Mouse (Mus musculus) testis, postnatal 10 days (tissue): ENCODE results near the gene Chst3.
"Not testable (repeated sequence)": the region's sequence is repeated elsewhere in the genome, so short reads cannot be mapped to it uniquely, and the experiment has no call there.

Experiments
- DNase-seq: peaks from one replicate; pipeline ENCODE4 v3.0.0; 2021; ENCODE audit warnings: low spot score

Gene Chst3

DNA sequence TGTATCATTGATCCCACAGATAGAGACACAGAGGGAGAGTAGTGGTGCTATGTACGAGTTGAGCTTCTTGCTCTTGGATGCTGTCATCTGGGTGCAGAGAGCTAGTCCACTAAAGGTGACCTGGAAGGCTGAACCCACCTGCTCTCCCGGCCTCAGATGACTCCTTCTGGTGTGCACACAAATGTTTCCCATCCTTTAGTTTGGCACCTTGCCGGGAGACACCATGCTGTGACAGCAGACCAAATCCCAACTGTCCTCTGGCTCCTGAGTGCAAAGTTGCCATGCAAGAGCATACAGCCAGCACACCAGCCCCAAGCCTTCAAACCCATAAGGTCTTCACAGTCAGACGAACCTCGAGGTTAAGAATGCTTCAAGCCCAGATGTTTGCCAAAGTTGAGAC is 22.1 kb downstream of the Chst3 start:
- no peak for DNase-seq

DNA sequence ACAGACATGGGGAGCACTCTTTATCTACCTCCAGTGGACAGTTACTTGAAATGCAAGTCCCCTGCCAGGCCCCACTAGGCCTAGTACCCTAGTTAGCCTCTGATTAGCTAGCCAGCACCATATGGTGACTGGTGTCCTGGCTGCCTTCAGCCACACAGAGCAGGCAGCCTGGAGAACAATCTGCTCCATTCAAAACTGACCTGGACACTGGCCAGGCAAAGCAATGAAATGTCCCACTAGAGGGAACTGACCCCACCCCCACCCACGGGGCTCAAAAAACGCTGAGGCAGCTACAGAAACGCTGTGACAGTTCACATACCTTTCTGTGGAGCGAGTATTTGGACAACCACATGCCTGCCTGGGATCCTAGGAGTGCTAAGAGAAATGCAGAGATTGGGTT is 24.0 kb downstream of the Chst3 start:
- peak; percentile 80 for DNase-seq

DNA sequence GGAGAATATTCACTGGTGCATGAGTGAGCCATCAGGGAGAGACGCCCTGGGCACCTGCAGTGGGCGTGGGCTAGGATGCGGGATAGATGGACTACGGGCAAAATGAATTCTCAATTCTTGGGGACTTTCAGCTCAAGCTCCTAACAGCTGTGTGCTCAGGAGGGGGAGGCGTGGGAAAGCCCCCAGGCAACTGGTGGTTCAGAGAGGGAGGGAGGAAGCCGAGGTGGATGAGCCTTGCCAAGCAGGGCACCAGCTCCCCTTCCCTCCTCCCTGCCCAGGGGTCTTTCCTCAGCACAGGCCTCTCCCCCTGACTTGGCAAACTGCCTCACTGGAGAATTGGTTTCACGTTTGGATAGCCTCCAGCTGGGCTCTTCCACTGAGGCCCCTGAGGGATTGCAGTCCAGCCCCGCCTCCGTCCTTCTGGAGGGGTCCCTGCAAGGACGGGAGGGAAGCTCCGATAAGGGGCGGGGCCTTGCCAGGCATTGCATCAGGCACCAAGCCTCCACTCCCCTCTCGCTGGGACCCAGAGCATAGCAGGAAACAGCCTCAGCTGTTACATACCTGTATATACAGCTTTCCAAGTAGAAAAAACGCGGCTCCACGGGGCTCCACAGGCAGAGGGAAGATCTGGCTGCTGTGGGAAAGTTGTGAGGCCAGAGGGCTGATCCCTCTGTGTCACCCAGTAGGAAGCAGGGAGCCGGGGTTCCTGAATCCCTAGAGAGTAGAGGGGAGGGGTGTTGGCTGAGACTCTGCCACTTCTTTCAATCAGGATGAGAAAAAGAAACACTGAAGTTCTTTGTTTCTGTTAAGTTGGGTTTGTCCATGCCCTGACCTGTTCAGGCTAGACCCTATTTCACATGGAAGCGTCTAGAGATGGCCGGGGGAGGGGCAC is 25.3 kb downstream of the Chst3 start:
- DNase-seq: peak; percentile 76

DNA sequence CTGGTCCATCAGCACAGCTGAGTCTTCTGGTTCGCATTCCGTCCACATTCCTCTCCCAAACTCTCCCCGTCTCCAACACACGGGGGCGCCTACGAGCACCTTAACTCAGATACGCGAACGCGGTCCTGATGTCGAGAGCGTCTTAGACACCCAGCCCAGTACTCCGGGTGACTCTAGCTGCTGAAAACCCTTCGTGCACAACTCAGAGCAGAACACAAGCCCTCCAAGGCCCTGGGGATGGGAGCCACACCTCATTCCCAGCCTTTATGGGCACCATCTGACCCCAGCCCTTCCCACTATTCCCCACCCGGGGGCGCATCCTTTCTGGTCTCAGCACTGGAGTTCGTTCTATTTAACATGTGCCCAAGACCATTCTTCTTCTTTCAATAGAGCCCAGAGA is 27.3 kb downstream of the Chst3 start:
- peak; percentile 86 for DNase-seq

DNA sequence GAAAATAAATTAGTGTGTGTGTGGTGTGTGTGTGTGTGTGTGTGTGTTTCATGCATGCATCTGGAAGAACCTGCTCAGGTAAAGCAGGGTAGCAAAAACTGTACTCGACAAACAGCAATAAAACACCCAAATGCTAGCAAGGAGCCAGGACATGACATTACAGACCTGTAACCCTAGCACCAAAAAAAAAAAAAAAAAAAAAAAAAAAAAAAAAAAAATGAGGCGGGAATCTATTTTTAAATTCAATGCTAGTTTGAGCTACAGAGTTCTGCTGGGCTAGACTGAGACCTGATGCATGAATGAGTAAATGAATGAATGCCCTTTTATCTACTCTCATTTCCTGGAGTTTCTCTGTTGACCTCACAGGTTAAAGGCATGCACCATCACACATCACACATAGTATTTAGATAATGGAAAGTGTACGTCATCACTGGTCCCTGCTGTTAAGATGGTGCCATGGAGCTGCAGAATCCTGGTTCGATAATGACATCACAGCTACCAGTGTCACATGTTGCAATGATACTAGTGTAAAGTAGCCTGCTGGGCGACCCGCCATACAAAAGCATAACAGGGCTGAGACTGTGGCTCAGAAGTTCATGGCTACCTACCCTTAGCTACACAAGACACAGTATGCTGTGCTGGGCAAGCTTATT is 29.4 kb downstream of the Chst3 start:
- no peak for DNase-seq

DNA sequence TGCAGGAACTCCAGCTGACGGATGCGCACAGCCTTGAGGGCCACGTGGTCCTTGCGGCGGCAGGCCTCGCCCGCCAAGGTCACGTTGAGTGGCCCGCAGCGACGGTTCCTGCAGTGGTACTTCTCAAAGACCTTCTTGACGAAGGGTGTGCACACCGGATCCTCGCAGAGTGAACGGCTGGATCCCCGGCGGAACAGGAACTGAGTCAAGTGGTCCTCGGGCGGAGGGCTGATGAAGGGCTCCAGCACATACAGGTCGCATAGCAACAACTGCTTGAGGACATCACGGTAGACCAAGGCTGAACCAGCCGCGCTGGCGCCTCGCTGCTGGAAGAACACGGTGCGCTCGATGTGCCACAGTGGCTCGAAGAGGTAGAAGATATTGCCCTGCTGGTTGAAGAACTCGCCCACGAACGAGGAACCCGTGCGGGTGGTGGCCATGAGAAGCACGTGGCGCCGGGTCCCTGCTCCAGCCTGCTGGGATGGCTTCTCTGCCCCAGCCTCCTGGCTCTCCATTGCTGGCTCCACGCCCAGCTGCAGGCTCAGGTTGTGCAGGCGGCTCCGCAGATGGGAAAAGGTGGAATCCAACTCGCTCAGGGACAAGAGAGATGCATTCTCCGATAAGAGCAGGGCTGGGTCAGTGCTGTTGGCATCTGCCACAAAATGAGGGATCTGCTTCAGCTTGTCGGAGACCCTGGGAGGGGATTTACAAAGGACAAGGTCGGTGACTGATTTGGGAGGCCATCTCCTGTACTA is 32.7 kb downstream of the Chst3 start:
- peak; percentile 63 for DNase-seq

DNA sequence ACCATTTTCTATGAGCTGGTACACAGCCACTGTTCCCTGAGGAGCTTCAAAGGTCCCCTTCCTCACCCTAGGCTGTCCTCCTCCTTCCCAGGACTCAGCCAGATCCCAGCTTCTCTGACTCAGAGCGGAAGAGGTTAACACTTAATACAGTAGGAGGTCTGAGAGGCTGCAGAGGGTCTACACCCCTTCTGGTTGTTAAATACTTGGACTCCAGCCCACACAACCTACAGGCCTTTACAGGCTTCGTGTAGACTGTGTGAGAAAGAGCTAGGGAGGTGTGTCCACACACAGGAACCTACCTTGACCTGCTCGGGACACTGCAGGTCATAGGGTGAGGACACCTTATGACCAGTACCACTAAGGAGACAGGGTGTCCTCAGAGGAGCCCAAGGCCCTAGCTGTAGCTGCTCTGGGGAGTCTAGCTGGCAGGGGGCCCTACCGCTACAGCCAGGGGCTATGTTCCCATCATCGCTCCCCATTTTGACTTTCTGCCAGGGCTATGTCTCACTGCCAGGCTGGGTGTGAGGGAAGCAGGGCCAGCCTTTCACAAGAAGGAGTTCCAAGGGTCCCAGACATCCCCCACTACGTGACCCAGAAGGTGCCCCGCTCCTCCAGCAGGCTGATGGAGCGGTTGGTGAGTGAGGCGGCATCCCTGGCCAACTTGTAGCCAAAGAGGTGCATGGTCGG is 33.9 kb downstream of the Chst3 start:
- no peak for DNase-seq

DNA sequence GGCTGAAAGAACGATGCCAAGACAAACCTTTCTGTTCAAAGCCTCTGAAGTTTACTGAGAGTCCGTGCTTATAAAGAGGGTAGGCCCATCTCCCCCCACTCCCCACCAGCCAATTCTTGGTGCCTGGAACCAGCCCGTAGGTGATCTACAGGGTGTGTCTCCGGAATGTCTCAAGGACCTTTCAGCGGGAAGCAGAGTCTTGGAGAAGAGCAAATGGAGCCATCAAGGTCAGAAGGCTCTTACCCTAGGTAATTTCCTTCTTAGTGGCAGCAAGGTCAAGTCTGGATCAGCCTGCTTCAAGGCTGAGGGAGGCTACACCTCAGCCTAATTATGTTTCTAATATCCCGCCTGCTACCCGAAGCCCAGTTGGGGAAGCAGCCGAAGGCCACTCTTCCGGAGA is 43.8 kb downstream of the Chst3 start:
- not testable (repeated sequence) for DNase-seq

DNA sequence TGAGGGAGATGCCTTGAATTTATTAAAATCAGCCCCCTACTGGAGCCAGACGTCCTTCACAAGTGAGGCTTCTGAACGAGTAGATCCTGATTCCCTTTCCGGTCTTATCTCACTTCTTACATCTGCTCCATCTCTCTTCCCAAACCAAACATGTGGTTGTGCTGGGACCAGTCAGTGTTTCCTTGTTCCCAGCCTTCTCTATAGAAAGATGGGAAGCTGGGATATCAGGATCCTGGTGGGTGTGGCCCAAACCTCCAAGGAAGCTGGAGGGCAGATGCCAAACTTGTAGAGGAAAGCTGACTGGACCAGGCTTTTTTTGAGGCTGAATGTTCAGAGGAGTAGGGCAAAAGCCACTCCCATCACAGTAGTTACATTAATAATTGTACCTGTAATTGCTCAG is 44.6 kb downstream of the Chst3 start:
- no peak for DNase-seq

DNA sequence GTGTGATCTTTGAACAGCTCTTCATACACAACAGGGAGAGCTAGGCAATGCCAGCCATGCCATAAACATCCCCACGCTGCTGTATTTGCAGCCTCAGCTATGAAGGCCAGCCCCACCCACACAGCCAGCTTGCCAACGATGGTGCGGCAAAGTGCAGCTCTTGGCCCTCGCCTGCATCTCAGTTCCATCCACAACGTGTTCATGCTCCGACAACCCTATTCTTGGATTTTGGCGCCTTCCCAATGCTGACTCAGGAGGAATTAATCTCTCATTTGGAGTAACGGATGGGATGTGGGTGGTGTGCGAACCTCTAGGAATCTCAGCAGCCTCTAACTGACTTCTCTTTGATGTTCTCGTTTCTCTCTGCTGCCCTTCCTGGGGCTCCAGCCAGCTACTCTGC is 46.0 kb downstream of the Chst3 start:
- DNase-seq: peak; percentile 76

DNA sequence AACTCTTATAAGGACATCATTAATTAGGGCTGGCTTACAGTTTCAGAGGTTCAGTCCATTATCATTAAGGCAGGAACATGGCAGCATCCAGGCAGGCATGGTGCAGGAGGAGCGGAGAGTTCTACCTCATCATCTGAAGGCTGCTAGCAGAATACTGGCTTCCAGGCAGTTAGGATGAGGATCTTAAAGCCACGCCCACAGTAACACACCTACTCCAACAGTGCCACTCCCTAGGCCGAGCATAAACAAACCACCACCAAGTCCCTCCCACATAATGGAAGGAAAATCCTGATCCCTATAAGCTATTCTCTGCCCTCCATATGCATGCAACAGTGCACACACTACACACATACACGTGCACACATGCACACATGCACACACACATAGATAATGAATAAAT is 46.8 kb downstream of the Chst3 start:
- DNase-seq: no peak

DNA sequence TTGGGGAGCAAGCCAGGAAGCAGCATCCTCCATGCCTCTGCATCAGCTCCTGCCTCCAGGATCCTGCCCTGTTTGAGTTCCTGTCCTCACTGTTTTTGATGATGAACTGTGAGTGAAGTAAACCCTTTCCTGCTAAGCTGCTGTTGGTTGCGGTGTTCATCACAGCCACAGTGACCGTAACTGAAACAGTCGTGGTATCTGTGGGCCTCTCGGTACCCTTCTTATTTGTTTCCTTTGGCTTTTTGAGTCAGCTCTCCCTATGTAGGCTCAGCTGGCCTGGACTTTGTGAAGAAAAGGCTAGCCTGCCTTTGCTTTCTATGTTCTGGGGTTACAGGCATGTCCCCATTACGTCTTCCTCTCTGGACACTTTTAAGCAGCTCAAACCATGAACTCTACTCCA is 47.7 kb downstream of the Chst3 start:
- DNase-seq: no peak

DNA sequence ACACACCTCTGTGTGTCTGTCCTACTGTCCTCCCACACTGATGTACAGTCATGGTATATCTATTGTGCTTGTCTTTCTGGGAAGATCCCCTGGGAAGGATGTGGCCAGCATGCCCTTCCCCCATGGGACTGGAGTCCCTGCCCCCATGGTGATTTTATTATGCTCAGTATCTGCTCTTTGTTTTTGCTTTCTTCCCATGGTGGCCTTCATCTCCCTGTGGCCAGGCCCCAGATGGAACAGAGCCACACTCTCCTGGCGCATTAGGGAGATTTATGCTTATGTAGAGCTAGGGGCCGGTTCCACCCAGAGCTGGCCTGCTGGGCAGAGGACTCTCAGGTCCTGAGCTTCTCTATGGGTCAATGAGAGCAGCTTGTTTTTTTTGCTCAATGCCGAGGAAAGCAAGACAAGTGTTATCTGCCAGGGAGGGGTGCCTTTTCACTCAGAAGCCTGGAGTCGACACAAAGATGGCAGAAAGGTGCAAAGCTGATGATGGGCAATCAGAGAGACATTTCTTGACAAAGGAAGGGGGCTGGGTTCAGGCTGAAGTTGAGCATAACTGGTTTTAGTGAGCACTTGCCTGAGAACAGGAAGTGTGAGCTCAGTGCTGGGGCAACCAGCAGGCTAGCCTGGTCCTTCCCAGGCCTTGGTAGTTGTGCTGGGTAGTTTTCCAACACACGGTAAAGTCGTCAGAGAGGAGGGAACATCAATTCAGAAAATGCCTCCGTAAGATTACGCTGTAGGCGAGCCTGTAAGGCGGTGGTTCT is 48.6 kb downstream of the Chst3 start:
- no peak for DNase-seq

DNA sequence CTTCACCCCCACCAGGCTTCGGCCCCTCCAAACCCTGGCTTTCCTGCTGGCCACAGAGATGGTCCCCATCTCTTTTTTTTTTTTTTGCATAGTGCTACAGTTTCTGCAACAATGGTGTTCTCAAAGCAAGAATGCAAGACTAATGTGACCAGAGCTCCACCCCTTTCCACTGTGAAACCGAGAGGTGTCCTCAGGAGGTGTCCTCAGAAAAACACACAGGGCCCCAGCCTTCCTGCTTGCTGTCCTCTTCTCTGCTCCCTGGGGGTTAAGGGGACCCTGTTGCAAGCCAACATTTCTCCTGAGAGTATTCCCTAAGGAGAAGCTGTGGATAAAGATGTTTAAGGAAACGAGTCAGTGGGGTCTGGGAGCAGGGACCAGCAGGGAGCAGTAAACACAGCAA is 50.1 kb downstream of the Chst3 start:
- no peak for DNase-seq

DNA sequence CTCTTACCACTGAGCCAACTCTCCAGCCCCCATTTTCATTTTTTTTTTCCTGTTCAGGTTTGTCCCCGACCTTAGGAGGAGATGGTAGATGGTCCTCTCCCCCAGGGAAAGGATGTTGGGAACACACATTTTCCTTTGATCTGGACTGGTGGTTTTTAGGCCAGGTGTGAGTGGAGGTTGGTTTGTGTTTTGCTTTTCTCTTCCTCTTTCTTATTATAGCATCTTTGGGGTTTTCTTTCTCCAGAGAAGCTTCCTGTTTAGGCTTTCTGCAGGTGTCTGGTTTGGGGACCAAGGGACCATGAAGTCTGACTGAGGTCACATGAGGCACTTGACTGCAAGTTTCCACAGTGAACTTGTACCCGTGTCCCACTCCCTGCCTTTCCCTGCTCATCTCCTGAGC is 50.8 kb downstream of the Chst3 start:
- no peak for DNase-seq

DNA sequence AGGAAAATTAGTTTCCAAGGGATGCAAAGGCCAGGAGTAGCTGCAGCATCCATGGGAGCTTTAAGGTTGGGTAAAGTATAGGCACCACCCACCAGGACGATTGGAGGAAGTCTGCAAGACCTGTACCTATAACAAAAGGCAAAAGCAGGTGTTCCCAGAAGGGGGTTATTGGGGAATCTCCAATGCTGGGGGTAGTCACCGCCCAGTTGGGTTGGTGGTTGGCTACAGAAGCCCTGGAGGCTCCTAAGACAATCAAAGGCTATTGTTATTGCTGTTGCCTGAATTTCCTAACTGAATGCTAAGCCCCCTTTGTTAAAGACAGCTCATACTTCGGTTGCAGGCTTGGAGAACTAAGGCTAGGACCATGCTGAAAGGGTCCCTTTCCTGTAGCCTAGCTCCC is 53.0 kb downstream of the Chst3 start:
- no peak for DNase-seq

DNA sequence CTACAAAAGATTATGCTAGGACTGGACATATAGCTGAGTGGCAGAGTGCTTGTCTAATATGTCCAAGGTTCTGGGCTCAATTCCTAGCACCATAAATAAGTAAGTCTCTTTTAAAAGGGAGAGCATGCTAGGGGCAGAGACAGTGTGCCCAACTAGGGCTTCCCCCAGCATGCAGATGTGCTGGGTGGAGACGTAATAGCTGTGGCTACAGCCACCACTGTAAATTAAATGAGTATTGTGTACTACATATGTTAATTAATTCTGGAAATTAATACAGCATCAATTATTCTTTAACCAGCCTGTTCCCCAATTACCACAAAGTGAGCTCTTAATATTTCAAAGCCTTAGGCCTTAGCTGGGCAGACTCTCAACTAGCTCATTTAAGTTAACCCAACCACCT is 54.2 kb downstream of the Chst3 start:
- DNase-seq: no peak

DNA sequence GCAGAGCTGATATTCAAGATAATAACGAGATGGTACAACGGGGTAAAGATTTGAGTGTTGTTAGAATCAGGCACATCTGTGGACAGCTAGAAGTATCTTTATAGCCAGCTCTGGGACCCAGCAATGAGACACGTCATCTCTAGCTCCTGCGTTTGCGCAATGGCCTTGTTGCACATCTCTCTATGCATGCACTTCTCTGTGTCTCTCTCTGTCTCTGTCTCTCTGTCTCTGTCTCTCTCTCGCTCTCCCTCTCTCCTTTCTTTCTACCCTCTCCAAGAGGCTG is 56.1 kb downstream of the Chst3 start:
- no peak for DNase-seq

DNA sequence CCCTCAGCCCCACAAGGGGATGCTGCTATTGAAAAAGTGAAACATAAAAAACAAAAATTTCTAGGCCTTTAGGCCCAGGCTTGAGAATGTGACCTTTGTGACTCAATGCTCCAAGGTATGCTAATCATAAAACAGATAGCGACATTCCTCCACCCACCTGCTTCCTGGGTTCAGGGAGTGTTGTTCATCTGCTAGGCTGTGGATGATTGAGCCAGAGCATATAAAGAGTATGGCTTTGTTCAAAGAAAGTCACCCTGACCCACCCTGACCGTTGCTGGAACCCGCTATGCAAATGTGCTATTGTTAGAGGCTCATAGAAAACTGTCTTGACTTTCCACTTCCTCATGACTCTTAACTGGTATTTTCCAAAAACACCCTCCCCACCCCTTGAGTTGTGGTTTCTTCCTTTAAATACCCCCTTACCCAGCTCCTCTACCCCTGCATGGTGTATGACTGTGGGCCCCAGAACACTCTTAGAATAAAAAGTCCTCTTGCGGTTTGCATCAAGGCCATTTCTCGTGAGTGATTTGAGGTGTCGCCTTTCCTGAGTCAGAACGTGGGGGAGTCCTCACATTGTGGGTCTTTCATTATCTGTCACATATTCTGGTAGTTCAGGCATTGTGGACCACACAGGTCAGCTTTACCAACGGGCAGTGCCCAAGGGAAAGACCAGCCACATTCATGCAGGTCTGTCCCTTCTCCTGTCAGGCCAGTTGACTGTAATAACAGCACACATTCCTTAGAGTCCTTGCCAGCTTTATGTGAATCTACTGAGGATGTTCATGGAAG is 56.7 kb downstream of the Chst3 start:
- not testable (repeated sequence) for DNase-seq

DNA sequence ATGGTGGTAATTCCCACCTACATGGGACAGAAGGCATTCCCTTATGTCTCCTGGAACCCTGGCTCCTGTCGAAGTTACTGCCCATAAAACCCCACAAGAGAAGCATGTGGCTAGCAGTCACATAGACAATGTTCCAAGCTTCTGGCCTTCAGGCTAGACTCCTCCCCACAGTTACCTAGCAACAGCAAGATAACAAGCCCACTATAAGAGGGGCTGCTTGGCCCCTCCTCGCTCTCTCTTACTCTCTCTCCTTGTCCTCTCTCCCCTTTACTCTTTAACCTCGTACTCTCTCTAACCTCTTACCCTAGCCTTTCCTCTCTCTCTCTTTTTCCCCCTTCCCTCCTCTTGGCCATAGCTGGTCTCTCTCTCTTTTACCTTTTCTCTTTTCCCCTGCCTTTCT is 57.7 kb downstream of the Chst3 start:
- DNase-seq: not testable (repeated sequence)

DNA sequence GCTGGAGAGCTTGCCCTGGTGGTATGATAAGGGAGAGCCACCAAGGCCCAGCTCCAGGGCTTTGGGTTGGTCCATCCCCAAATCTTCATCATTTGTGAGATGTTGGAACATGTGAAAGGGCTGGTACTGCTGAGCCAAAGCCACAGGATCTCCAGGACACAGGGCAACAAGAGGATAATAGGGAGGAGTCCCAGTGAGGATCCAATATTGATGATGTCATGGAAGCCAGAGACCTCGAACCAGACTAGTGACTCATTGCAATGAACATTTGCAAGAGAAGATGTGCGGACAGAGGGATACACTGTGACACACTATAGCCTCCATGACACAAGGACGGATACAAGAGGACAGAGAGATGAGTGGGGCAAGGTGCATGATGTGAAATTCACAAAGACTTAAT is 60.9 kb downstream of the Chst3 start:
- DNase-seq: no peak
